ENCODE assay signal across 20 mouse cellular contexts in the genomic region with DNA sequence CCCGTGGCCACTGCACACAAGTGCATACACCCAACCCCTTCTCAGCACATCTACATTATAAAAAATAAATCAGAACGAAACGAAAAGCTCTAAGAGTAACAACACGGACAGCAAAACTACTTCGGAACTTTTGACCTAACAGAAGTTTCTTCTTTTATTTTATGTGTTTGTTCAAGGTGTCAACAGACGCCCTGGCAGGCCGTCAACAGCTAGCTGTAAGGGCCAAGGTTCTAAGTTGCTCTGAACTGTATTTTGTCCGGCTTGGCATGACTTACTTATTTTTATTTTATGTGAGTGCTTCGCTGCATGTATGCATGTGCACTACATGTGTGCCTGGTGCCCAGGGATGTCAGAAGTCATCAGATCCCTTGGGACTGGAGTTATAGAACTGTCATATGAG. TPM values are rescaled to one million over a fixed set of nuclear protein-coding genes. Genes with fewer than 3 reads are reported as not detected.
DNase-seq lines count a peak whose midpoint lies in the region; ATAC-seq and TF ChIP-seq lines count a peak whose summit lies in the region.
"Had no signal": no experiment of that assay in that cellular context is flagged by ENCODE, and none has a peak within 500 bp of the region (broad histone marks: within the 10 kb centered on the region; RNA-seq: fewer than 3 reads in every experiment).

No protein-coding gene starts in this region.

- no peak overlapping the region for H3K27ac ChIP-seq in lung, embryonic 14.5 days (ENCODE audit: low read depth)
- peak overlapping the region; percentile 95 for H3K27ac ChIP-seq in small intestine, adult 2 months (ENCODE audit: insufficient read depth, low read depth, low read length)
- H3K27ac ChIP-seq: embryonic facial prominence, embryonic 10.5 days; embryonic facial prominence, embryonic 12.5 days; forebrain, embryonic 13.5 days; forebrain, embryonic 15.5 days had no signal

- 70% methylated on average over 9 of the region's 9 CpGs for WGBS in lung, embryonic 14.5 days
- 33% methylated on average over 9 of the region's 9 CpGs for WGBS in small intestine, adult 2 months

- no peaks in the 10 kb centered on the region for H3K27me3 ChIP-seq in lung, embryonic 14.5 days (ENCODE audit: insufficient read depth, low read length)
- no peaks in the 10 kb centered on the region for H3K27me3 ChIP-seq in small intestine, adult 2 months (ENCODE audit: control insufficient read depth, insufficient read depth, low read length)
- H3K27me3 ChIP-seq: embryonic facial prominence, embryonic 12.5 days; forebrain, embryonic 13.5 days; forebrain, embryonic 15.5 days; Patski had no signal

- TF ChIP-seq POLR2A in small intestine, adult 2 months (IDR thresholded peaks at IDR 0.05; ENCODE audit: low read depth, low read length) = no peak

- H3K4me2 ChIP-seq in lung, embryonic 14.5 days = no peak overlapping the region
- H3K4me2 ChIP-seq: embryonic facial prominence, embryonic 12.5 days; forebrain, embryonic 13.5 days; forebrain, embryonic 15.5 days had no signal

- no peaks in the 10 kb centered on the region for H3K36me3 ChIP-seq in lung, embryonic 14.5 days (ENCODE audit: insufficient read depth)
- no peaks in the 10 kb centered on the region for H3K36me3 ChIP-seq in small intestine, adult 2 months (ENCODE audit: control insufficient read depth, insufficient read depth, low read length)
- H3K36me3 ChIP-seq: embryonic facial prominence, embryonic 10.5 days; embryonic facial prominence, embryonic 12.5 days; forebrain, embryonic 15.5 days had no signal

- H3K4me1 ChIP-seq in lung, embryonic 14.5 days (ENCODE audit: insufficient read depth) = no peaks in the 10 kb centered on the region
- peaks cover 43% of the 10 kb centered on the region for H3K4me1 ChIP-seq in small intestine, adult 2 months (ENCODE audit: control insufficient read depth, insufficient read depth, insufficient read length, low read length)
- H3K4me1 ChIP-seq: embryonic facial prominence, embryonic 10.5 days; embryonic facial prominence, embryonic 12.5 days; forebrain, embryonic 13.5 days; forebrain, embryonic 15.5 days had no signal

- ATAC-seq in lung, embryonic 14.5 days (ENCODE audit: insufficient read depth) = no peak
- ATAC-seq: activated CD4-positive, CD25-positive, alpha-beta regulatory T cell, adult 4 months; forebrain, embryonic 13.5 days; forebrain, embryonic 15.5 days; forebrain, postnatal 0 days; Patski had no signal

- no peak for TF ChIP-seq CTCF in lung, embryonic 14.5 days (IDR thresholded peaks at IDR 0.05; ENCODE audit: low read depth)
- TF ChIP-seq CTCF in small intestine, adult 2 months (IDR thresholded peaks at IDR 0.05; ENCODE audit: extremely low read depth, insufficient read length, insufficient replicate concordance, low read depth, low read length) = no peak

- no peak overlapping the region for H3K4me3 ChIP-seq in lung, embryonic 14.5 days (ENCODE audit: low read depth, low read length)
- H3K4me3 ChIP-seq in small intestine, adult 2 months (ENCODE audit: low read depth, low read length) = no peak overlapping the region
- H3K4me3 ChIP-seq: embryonic facial prominence, embryonic 10.5 days; embryonic facial prominence, embryonic 12.5 days; forebrain, embryonic 13.5 days; forebrain, embryonic 15.5 days had no signal

- no peak overlapping the region for H3K9ac ChIP-seq in lung, embryonic 14.5 days
- H3K9ac ChIP-seq: embryonic facial prominence, embryonic 12.5 days; forebrain, embryonic 13.5 days; forebrain, embryonic 15.5 days; forebrain, postnatal 0 days had no signal

- DNase-seq in lung, embryonic 14.5 days = peak; percentile 14
- DNase-seq in lung, postnatal 10 days = no peak
- peak; percentile 56 for DNase-seq in NIH3T3 (ENCODE audit: low read depth)
- DNase-seq in embryo, embryonic 10 days (ENCODE audit: low spot score) = no peak
- DNase-seq: adrenal gland, adult 8-10 months; adrenal gland, postnatal 14 days; cerebellum, adult 11 months; cerebellum, adult 18-20 months; cerebellum, adult 8-10 months; cerebellum, adult 9-11 months; cerebellum, postnatal 14 days; cerebellum, postnatal 36 days; forebrain, postnatal 0 days had no signal

- H3K9me3 ChIP-seq in lung, embryonic 14.5 days (ENCODE audit: low read depth, low read length) = no peaks in the 10 kb centered on the region
- H3K9me3 ChIP-seq: embryonic facial prominence, embryonic 10.5 days; embryonic facial prominence, embryonic 12.5 days; forebrain, embryonic 13.5 days; forebrain, embryonic 15.5 days had no signal

RNA-seq across cellular contexts. Expression of gene Vdr, which starts 11.4 kb away (rescaled TPM):
- 0.38 and 0.61 TPM in 2 replicates for polyA plus RNA-seq in lung, embryonic 14.5 days (2014; fragmentation: Nextera tagmentation; extraction: Ambion mirVana)
- 100 and 151 TPM in 2 replicates for polyA plus RNA-seq in small intestine, adult 2 months (2012; rRNA removed)
- polyA plus RNA-seq: forebrain, embryonic 13.5 days had no signal

RNA-seq across cellular contexts. Expression of gene Tmem106c, which starts 42.2 kb away (rescaled TPM):
- 31.4 and 35.1 TPM in 2 replicates for polyA plus RNA-seq in lung, embryonic 14.5 days (2014; fragmentation: Nextera tagmentation; extraction: Ambion mirVana)
- 7.1 and 8.6 TPM in 2 replicates for polyA plus RNA-seq in small intestine, adult 2 months (2012; rRNA removed)

Comparison
In these comparisons a context has a peak if more than half of its experiments do, and no peak if none do; other contexts are left out.
1. DNase-seq: peak in lung, embryonic 14.5 days (single experiment) and NIH3T3 (single experiment); none in lung, postnatal 10 days (single experiment) and embryo, embryonic 10 days (single experiment).
2. RNA of gene Vdr, which starts 11.4 kb away (polyA plus RNA-seq): 100 to 151 TPM in small intestine, adult 2 months; 0.38 to 0.61 TPM in lung, embryonic 14.5 days; every median in the first group is over 10 times any median in the second.